Mouse (Mus musculus) E14TG2a.4 (cell line): Measurements from ENCODE around the gene Efcab6.

Source experiments
- CTCF ChIP-seq: conservative IDR thresholded peaks from 2 replicates; pipeline ENCODE4 v1.5.1; 2014; ENCODE audit warnings: low read length
- NANOG ChIP-seq: IDR thresholded peaks from 2 replicates; pipeline ENCODE4 v1.6.1; 2014; ENCODE audit warnings: borderline replicate concordance, low read length, mixed read lengths

DNA sequence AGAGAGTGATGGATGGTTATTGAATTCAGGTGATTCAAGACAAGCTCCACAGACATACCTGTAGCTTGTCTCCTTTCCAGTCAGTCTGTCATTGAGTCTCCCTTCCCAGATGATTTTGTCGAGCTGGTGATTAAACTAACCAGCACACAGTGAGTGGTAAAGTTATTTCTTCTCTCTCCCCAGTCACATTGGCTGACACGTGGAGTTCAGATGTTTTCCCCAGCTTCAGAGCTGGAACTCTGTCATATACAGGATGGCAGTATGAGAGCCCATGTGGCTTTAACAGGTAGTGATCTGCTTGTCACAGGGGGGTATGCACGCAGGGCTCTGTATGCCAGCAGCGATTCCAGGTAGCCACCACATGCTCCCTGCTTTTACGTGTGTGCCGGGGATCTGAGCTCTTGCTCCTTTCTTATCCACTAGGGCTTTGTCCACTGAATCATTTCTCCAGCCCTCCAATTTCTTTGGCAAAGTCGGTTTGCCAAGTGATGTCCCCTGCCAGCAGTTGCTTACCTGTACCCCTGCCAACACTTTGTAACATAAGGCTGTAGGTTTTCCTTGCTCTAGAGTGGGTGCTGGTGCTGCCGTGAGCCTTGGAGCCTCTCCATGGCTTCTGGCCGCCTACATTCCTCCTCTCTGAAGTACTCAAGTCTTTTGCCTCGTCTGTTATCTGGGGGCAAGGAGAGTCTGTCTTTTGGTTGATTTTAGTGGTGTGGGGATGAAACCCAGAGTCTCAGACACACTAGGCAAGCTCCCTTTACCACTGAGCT, 224.0 kb downstream of the Efcab6 start:
- TF ChIP-seq CTCF (no peak), NANOG (no peak)
